In genomic region chr6:49804105-49804504, GRCm38 (mm10) we compare ENCODE assay signal across 22 mouse cellular contexts. TPM values are rescaled to one million over a fixed set of nuclear protein-coding genes. Genes with fewer than 3 reads are reported as not detected.
"Had no signal": no experiment of that assay in that cellular context is flagged by ENCODE, and none has a peak within 500 bp of the region (broad histone marks: within the 10 kb centered on the region; RNA-seq: fewer than 3 reads in every experiment).

No protein-coding gene starts in this region.

- DNase-seq: kidney, adult 11 months; kidney, adult 8-10 months; kidney, postnatal 10 days; kidney, postnatal 36 days; layer of hippocampus, postnatal 36 days; liver, embryonic 13.5 days; lung, adult 2 months; lung, postnatal 14 days; lung, postnatal 4 days; midbrain, embryonic 14.5 days; right cerebral cortex, postnatal 25 days; spleen, adult 18-20 months; thymus, postnatal 36 days had no signal

- H3K4me1 ChIP-seq: liver, embryonic 13.5 days; stomach, embryonic 15.5 days had no signal

- H3K4me2 ChIP-seq: kidney, embryonic 15.5 days; liver, embryonic 13.5 days; midbrain, embryonic 11.5 days; stomach, embryonic 15.5 days had no signal

- H3K36me3 ChIP-seq: kidney, embryonic 15.5 days; liver, embryonic 13.5 days; stomach, embryonic 15.5 days had no signal

- H3K9me3 ChIP-seq: kidney, embryonic 15.5 days; liver, embryonic 13.5 days; stomach, embryonic 15.5 days had no signal

- H3K9ac ChIP-seq: kidney, embryonic 15.5 days; liver, embryonic 13.5 days; stomach, embryonic 15.5 days had no signal

- H3K27me3 ChIP-seq: kidney, embryonic 15.5 days; liver, embryonic 13.5 days; stomach, embryonic 15.5 days had no signal

- H3K4me3 ChIP-seq: kidney, embryonic 15.5 days; left cerebral cortex, adult 2 months; liver, embryonic 13.5 days; myocyte; stomach, embryonic 15.5 days had no signal

- H3K27ac ChIP-seq: kidney, embryonic 15.5 days; left cerebral cortex, adult 2 months; liver, embryonic 13.5 days; stomach, embryonic 15.5 days had no signal

RNA-seq across cellular contexts. Expression of gene Npy, which starts 18.4 kb away (rescaled TPM):
- total RNA-seq: liver, adult 2 months; megakaryocyte progenitor cell, adult 5-6 weeks; megakaryocyte-erythroid progenitor cell, adult 5-6 weeks; monocyte, adult 5-6 weeks had no signal
- polyA plus RNA-seq: liver, adult 2 months; myocyte had no signal
